Mouse (Mus musculus) midbrain, embryonic 11.5 days (tissue): ENCODE data around the gene Asl. TPM values are rescaled to one million over a fixed set of nuclear protein-coding genes. Genes with fewer than 3 reads are reported as not detected.

ENCODE experiments used
- ATAC-seq: fragments of 200-750 bp; cut with Nextera tagmentation; 2 replicates; pipeline ENCODE4 v1.8.0; 2017; ENCODE audit warnings: moderate TSS enrichment, moderate library complexity; ENCODE audit not compliant: low FRiP score
- DNase-seq: peaks from one replicate; pipeline ENCODE4 v3.0.0; 2015; ENCODE audit warnings: low spot score; ENCODE audit errors: missing footprints
- H3K27ac ChIP-seq: fragments of 300-500 bp; sonication (generic); 2 replicates; pipeline ENCODE4 v1.5.1; 2014; ENCODE audit warnings: low read depth, low read length
- H3K27me3 ChIP-seq: fragments of 300-500 bp; sonication (generic); 2 replicates; pipeline ENCODE4 v1.6.1; 2014; ENCODE audit warnings: mild to moderate bottlenecking, low read length, moderate library complexity, mixed read lengths; ENCODE audit not compliant: control insufficient read depth, insufficient read depth
- H3K36me3 ChIP-seq: fragments of 300-500 bp; sonication (generic); 2 replicates; pipeline ENCODE4 v1.6.1; 2014; ENCODE audit warnings: mild to moderate bottlenecking, low read length, moderate library complexity, mixed read lengths; ENCODE audit not compliant: control insufficient read depth, insufficient read depth
- H3K4me1 ChIP-seq: fragments of 300-500 bp; sonication (generic); 2 replicates; pipeline ENCODE4 v1.6.1; 2014; ENCODE audit warnings: low read length; ENCODE audit not compliant: control insufficient read depth, insufficient read depth
- H3K4me2 ChIP-seq: fragments of 300-500 bp; sonication (generic); 2 replicates; pipeline ENCODE4 v1.6.1; 2014; ENCODE audit warnings: mild to moderate bottlenecking, moderate library complexity
- H3K4me3 ChIP-seq: fragments of 300-500 bp; sonication (generic); 2 replicates; pipeline ENCODE4 v1.5.1; 2014; ENCODE audit warnings: low read depth, low read length
- H3K9ac ChIP-seq: fragments of 300-500 bp; sonication (generic); 2 replicates; pipeline ENCODE4 v1.6.1; 2014; ENCODE audit warnings: low read length
- H3K9me3 ChIP-seq: fragments of 300-500 bp; sonication (generic); 2 replicates; pipeline ENCODE4 v1.6.1; 2016; ENCODE audit warnings: low read length; ENCODE audit not compliant: control insufficient read depth
- WGBS: fragments of 180-500 bp; shearing (Covaris S2); extraction: QIAGEN DNeasy Blood & Tissue Kit; methylation state at CpG from one replicate; pipeline ENCODE4 v1.1.7; 2014; 5-methylcytosine and 5-hydroxymethylcytosine counted together
- polyA plus RNA-seq: library from polyadenylated mRNA; unstranded; fragments of >200 nt; fragmentation: Nextera tagmentation; extraction: Ambion mirVana; gene quantifications from 2 replicates; pipeline ENCODE4 v1.2.1, GENCODE M21; 2014

Gene Asl
- polyA plus RNA-seq, 1 experiment from 2014 or later = 30.1 TPM

DNA sequence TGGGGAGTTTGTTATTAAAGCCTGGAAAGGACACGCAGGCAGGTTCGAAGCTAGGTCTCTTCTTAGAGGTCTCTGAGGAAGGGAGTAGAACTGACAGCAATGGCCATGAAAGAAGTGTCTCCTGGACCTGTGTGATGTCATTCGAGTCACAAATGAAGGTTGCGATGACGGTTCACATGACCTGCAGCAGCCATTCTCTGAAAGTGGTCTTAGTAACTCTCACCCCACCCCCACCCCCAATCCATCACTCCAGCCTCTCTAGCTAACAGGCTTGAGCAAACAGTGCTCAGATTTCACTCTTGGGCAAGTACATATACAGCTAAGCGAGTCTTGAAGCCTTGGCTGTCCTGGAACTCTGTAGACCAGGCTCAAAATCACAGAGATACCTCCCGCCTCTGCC, 25.8 kb downstream of the Asl start:
- Histone ChIP-seq H3K4me2 (peak overlapping the region; percentile 78), H3K36me3 (no peaks in the 10 kb centered on the region), H3K4me1 (no peaks in the 10 kb centered on the region), H3K4me3 (peak overlapping the region; percentile 52; the same call in 1 of the 2 replicates), H3K9ac (peak overlapping the region; percentile 75; the same call in 1 of the 2 replicates), H3K27me3 (no peaks in the 10 kb centered on the region), H3K9me3 (peaks cover 4% of the 10 kb centered on the region; the same call in 1 of the 2 replicates), H3K27ac (no peak overlapping the region)
- WGBS = 79% methylated on average over 7 of the region's 7 CpGs
- ATAC-seq (peak; percentile 5; the same call in 1 of the 2 replicates), DNase-seq (no peak)

DNA sequence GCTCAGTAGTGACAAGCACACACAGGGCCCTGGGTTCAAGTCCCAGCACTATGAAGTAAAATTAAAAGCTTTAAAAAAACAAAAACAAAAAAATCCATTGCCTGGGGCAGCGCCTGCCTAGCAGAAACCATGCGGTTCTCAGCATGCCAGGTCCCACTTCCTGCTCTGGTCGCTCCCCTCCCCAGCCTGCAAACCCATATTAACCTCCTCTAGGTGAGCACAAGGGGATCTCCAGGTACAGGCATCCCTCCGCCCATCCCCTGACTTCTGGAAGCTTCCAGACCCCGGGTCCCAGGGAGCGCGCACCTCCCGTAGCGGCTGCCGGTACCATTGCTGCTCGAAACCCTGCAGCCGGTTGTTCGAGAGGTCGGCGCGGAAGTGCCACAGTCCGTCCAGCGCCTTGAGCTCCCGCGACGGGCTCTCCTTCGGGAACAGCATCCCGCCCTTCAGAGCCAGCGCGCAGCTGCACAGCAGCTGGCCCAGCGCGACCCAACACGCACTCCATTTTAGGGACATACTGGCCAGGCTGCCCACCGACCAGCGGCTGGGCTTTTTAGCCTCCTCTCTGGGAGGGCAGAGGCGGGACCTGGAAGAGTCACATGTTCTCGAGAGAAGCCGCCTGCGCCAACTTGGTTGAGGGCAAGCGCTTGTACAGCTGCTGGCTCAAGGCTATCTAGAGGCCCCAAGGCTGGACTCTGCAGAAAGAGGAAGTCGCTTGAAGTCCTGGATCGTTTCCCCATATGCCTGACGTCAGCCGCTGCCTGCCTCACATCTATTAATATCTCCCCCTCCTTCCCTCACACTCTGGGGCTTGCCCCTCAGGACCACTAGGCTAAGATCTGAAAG, 26.5 kb downstream of the Asl start, which contains the start of gene Gusb:
Gusb (minus strand) TSS at position 749 of the 846 bp plus-strand sequence.
- peak; percentile 87 for ATAC-seq
- Histone ChIP-seq H3K9ac (peak within 1 kb of the TSS; percentile 75), H3K27me3 (no peaks in the 10 kb centered on the region), H3K4me2 (peak within 1 kb of the TSS; percentile 78), H3K36me3 (no peaks in the 10 kb centered on the region), H3K4me1 (no peaks in the 10 kb centered on the region), H3K9me3 (peaks cover 4% of the 10 kb centered on the region; the same call in 1 of the 2 replicates), H3K27ac (no peak within 1 kb of the TSS), H3K4me3 (peak within 1 kb of the TSS; percentile 52)
- 2% methylated on average over 39 of the region's 39 CpGs for WGBS
- peak; percentile 94 for DNase-seq

DNA sequence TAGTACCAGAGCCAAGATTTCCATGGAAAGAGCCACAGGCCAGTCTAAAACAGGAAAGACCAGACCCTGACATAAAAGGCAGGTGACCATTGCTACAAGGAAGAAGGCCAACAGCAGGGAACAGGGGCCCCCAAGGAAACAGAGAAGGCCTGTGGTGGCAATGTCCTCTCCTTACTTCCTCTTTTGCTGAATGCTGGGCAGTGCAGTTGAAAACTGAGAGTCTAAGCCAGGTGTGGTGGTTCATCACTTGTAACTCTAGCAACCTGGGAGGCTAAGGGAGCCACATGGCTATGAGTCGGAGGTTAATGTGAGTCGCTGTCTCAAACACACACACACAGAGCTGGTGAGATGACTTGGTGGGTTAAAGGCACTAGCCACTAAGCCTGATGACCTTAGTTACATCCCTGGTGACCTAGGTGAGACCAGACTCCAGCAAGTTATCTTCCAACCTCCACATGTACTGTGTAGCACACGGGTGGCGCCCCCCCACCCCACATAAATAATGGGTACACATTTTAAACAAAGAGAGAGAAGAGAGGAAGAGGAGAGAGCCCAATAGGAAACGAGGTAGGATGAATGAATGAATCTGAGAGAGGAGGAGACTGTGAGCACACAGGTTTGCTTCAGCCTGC, 27.6 kb downstream of the Asl start:
- H3K4me3 ChIP-seq = peak overlapping the region; percentile 52; the same call in 1 of the 2 replicates
- H3K4me2 ChIP-seq = peak overlapping the region; percentile 78
- peak overlapping the region; percentile 75; the same call in 1 of the 2 replicates for H3K9ac ChIP-seq
- WGBS = 78% methylated on average over 5 of the region's 5 CpGs
- H3K9me3 ChIP-seq = peaks cover 4% of the 10 kb centered on the region; the same call in 1 of the 2 replicates
- no peaks in the 10 kb centered on the region for H3K27me3 ChIP-seq
- no peaks in the 10 kb centered on the region for H3K36me3 ChIP-seq
- DNase-seq (peak; percentile 84), ATAC-seq (0 out of 2 replicates have a peak, but pooled peaks have one; percentile 8)
- no peaks in the 10 kb centered on the region for H3K4me1 ChIP-seq
- no peak overlapping the region for H3K27ac ChIP-seq

DNA sequence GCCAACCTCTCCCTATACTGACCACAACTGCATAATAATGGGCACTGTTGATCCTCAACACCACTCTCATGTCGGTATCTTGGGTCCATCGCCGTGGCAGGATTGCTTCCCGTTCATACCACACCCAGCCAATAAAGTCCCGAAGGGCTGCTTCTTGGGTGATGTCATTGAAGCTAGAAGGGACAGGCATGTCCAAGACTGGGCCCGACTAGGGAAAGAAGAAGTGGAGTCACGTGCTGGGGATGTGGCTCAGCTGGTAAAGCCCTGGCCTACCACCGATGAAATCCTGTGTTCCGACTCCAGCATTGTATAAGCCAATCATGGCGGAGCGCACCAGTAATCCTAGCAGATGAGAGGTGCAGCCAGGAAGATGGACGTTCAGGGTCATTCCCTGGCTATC, 28.3 kb downstream of the Asl start:
- Histone ChIP-seq H3K36me3 (no peaks in the 10 kb centered on the region), H3K27ac (no peak overlapping the region), H3K9ac (no peak overlapping the region), H3K4me2 (no peak overlapping the region), H3K4me3 (no peak overlapping the region), H3K27me3 (no peaks in the 10 kb centered on the region), H3K9me3 (peaks cover 4% of the 10 kb centered on the region; the same call in 1 of the 2 replicates), H3K4me1 (no peaks in the 10 kb centered on the region)
- 93% methylated on average over 12 of the region's 12 CpGs for WGBS
- DNase-seq (peak; percentile 54), ATAC-seq (no peak)

DNA sequence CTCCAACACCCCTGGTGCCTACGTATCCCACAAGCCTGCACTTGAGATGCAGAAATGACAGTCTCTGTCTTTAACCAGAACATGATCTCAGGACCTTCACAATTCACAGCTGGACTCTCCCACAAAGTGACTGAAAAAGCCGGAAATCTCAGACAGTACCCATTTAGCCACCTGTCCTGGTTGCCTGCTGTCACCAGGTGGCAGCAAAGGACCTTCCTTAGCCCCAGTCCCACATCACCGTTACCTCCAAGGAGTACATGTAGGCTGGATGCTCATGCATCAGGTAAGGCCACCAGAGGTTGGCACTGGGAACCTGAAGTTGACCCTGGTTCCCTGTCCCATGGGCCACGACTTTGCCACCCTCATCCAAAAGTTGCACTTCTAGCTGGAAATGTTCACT, 29.9 kb downstream of the Asl start:
- Histone ChIP-seq H3K4me3 (no peak overlapping the region), H3K9ac (no peak overlapping the region), H3K36me3 (no peaks in the 10 kb centered on the region), H3K4me2 (no peak overlapping the region), H3K27ac (no peak overlapping the region), H3K4me1 (no peaks in the 10 kb centered on the region), H3K9me3 (no peaks in the 10 kb centered on the region), H3K27me3 (no peaks in the 10 kb centered on the region)
- WGBS = 40% methylated on average over 4 of the region's 4 CpGs
- ATAC-seq (no peak), DNase-seq (peak; percentile 94)

DNA sequence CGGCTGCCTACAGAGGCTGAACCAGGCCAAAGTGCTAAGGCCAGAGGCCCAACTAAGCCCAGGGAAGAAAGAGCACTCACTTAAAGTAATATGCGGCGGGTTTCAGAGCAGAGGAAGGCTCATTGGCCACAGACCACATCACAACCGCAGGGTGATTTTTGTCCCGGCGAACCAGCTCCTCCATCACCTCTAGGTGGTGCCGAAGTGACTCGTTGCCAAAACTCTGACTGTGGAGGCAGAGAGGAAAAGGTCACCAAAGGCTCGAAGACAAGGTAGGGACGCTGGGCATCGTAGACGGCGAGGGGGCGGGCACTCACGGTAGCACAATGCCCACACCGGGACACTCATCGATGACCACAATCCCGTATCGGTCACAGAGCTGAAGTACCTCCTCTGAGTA, 31.3 kb downstream of the Asl start:
- WGBS = 71% methylated on average over 19 of the region's 19 CpGs
- Histone ChIP-seq H3K4me3 (no peak overlapping the region), H3K9me3 (no peaks in the 10 kb centered on the region), H3K27me3 (no peaks in the 10 kb centered on the region), H3K9ac (no peak overlapping the region), H3K4me1 (no peaks in the 10 kb centered on the region), H3K27ac (no peak overlapping the region), H3K4me2 (no peak overlapping the region), H3K36me3 (no peaks in the 10 kb centered on the region)
- no peak for DNase-seq
- ATAC-seq = no peak

DNA sequence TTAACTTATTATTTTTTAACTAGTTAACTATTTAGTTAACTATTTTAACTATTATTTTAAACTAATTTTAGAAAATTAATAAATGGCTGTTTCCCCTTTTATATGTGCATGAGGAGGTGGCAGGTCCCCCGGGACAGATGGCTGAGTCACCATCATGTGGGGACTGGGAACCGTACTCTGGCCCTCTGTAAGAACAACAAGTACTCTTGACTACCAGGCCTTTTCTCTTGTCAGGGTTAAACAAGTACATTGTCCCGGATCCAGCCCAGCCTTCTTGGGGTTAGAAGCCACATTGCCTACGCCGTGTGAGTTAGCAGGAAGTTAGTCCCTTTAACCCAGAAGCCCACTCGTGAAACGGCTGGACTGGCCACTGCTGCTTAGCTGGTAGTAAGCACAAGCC, 34.1 kb downstream of the Asl start:
- Histone ChIP-seq H3K27me3 (no peaks in the 10 kb centered on the region), H3K4me2 (no peak overlapping the region), H3K9ac (no peak overlapping the region), H3K9me3 (no peaks in the 10 kb centered on the region), H3K27ac (no peak overlapping the region), H3K36me3 (no peaks in the 10 kb centered on the region), H3K4me1 (no peaks in the 10 kb centered on the region), H3K4me3 (no peak overlapping the region)
- 91% methylated on average over 7 of the region's 7 CpGs for WGBS
- DNase-seq = no peak
- ATAC-seq = no peak

DNA sequence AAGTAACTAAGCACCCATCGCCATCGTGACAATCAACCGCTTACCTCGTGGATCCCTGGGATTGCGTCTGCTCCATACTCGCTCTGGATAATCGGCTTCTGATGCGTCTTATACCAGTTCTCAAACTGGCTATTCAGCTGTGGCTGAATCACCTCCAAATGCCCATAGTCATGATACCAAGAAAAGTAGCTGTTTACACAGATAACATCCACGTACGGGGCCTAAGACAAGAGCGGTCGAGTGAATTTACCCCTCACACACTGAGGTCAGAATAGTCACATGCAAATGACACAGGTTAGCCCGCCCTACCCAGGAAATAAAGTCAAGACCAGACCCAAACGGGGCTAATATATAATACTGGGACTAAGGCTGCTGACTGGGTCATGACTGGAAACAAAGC, 35.7 kb downstream of the Asl start:
- Histone ChIP-seq H3K4me3 (no peak overlapping the region), H3K4me2 (no peak overlapping the region), H3K36me3 (no peaks in the 10 kb centered on the region), H3K9me3 (no peaks in the 10 kb centered on the region), H3K27me3 (no peaks in the 10 kb centered on the region), H3K9ac (no peak overlapping the region), H3K4me1 (no peaks in the 10 kb centered on the region), H3K27ac (no peak overlapping the region)
- WGBS = 94% methylated on average over 14 of the region's 14 CpGs
- DNase-seq = no peak
- ATAC-seq = no peak

DNA sequence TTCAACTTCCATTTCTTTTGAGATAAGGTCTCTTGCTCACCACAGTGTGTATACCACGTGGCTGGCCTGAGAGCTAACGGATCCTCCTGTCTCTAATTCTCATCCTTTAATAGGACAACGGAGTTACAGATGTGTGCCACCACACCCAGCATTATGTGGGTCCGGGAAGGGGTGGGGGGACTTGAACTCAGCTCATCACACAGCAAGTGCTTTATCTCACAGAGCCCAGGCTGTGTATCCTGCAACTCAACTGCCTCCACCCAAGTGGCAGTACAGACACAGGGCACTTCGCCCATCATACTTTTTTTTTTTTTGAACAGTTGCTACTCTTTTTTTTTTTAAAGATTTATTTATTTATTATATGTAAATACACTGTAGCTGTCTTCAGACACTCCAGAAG, 37.1 kb downstream of the Asl start:
- H3K27ac ChIP-seq = no peak overlapping the region
- no peaks in the 10 kb centered on the region for H3K27me3 ChIP-seq
- ATAC-seq = no peak
- no peaks in the 10 kb centered on the region for H3K9me3 ChIP-seq
- H3K4me2 ChIP-seq = no peak overlapping the region
- no peaks in the 10 kb centered on the region for H3K36me3 ChIP-seq
- WGBS = 94% methylated on average over 5 of the region's 5 CpGs
- H3K9ac ChIP-seq = no peak overlapping the region
- no peak for DNase-seq
- H3K4me3 ChIP-seq = no peak overlapping the region
- no peaks in the 10 kb centered on the region for H3K4me1 ChIP-seq
